Mouse (Mus musculus) forebrain, embryonic 16.5 days (tissue): ENCODE data around the gene Tprn. TPM values are rescaled to one million over a fixed set of nuclear protein-coding genes. Genes with fewer than 3 reads are reported as not detected.
A peak's percentile ranks its signal among the peaks of the same experiment; 100 is the strongest.

Experiments
- ATAC-seq: fragments of 200-750 bp; cut with Nextera tagmentation; 2 replicates; pipeline ENCODE4 v1.8.0; 2017; ENCODE audit warnings: mild to moderate bottlenecking, moderate library complexity
- H3K27ac ChIP-seq: fragments of 300-500 bp; sonication (generic); 2 replicates; pipeline ENCODE4 v1.5.1; 2014; ENCODE audit warnings: low read length, control low read depth
- H3K27me3 ChIP-seq: fragments of 300-500 bp; sonication (generic); replicated peaks from 2 replicates; pipeline ENCODE4 v1.6.1; 2014; ENCODE audit warnings: low read length; ENCODE audit not compliant: control insufficient read depth, insufficient read depth
- H3K36me3 ChIP-seq: fragments of 300-500 bp; sonication (generic); 2 replicates; pipeline ENCODE4 v1.6.1; 2014; ENCODE audit not compliant: control insufficient read depth, insufficient read depth
- H3K4me1 ChIP-seq: fragments of 300-500 bp; sonication (generic); replicated peaks from 2 replicates; pipeline ENCODE4 v1.6.1; 2014; ENCODE audit warnings: low read length; ENCODE audit not compliant: control insufficient read depth, insufficient read depth
- H3K4me2 ChIP-seq: fragments of 300-500 bp; sonication (generic); 2 replicates; pipeline ENCODE4 v1.6.1; 2014; ENCODE audit warnings: mild to moderate bottlenecking, low read length, control low read depth
- H3K4me3 ChIP-seq: fragments of 300-500 bp; sonication (generic); replicated peaks from 2 replicates; pipeline ENCODE4 v1.5.1; 2014; ENCODE audit warnings: mild to moderate bottlenecking, low read length, control low read depth
- H3K9ac ChIP-seq: fragments of 300-500 bp; sonication (generic); replicated peaks from 2 replicates; pipeline ENCODE4 v1.6.1; 2014; ENCODE audit warnings: low read depth, low read length, control low read depth
- H3K9me3 ChIP-seq: fragments of 300-500 bp; sonication (generic); 2 replicates; pipeline ENCODE4 v1.6.1; 2016; ENCODE audit warnings: low read length; ENCODE audit not compliant: control insufficient read depth
- WGBS: fragments of 180-500 bp; shearing (Covaris S2); extraction: QIAGEN DNeasy Blood & Tissue Kit; methylation state at CpG from one replicate; pipeline ENCODE4 v1.1.7; 2014; 5-methylcytosine and 5-hydroxymethylcytosine counted together
- polyA plus RNA-seq: library from polyadenylated mRNA; unstranded; fragments of >200 nt; fragmentation: Nextera tagmentation; extraction: Ambion mirVana; gene quantifications from 2 replicates; pipeline ENCODE4 v1.2.1, GENCODE M21; 2015

Tprn gene
- polyA plus RNA-seq, 1 experiment from 2014 or later = 14.8 TPM

- Histone ChIP-seq H3K27ac (no peak overlapping the region), H3K9me3 (no peaks in the 10 kb centered on the region), H3K4me1 (peaks cover 60% of the 10 kb centered on the region), H3K4me3 (no peak overlapping the region), H3K4me2 (no peak overlapping the region), H3K36me3 (no peaks in the 10 kb centered on the region), H3K27me3 (no peaks in the 10 kb centered on the region; the same call in 1 of the 2 replicates), H3K9ac (no peak overlapping the region)
- no peak for ATAC-seq
- 73% methylated on average over 4 of the region's 4 CpGs for WGBS
Observed at GRCm38 (mm10) chr2:25267746-25268309, 5.4 kb downstream of the Tprn start.

GRCm38 (mm10) chr2:25271827-25272511, 9.6 kb downstream of the Tprn start, which contains the start of the genes Ssna1 and Anapc2:
TSS of gene Ssna1 (minus strand) at chr2:25272438.
TSS of gene Anapc2 (plus strand) at chr2:25272478.
- Histone ChIP-seq H3K4me3 (peak within 1 kb of the TSS; percentile 90), H3K9ac (peak within 1 kb of the TSS; percentile 83), H3K36me3 (peaks cover 17% of the 10 kb centered on the region), H3K9me3 (no peaks in the 10 kb centered on the region), H3K4me1 (peaks cover 36% of the 10 kb centered on the region), H3K27ac (peak within 1 kb of the TSS; percentile 43), H3K4me2 (peak within 1 kb of the TSS; percentile 97), H3K27me3 (no peaks in the 10 kb centered on the region)
- peak; percentile 95 for ATAC-seq
- 3% methylated on average over 54 of the region's 55 CpGs for WGBS

GRCm38 (mm10) chr2:25272515-25272914, 10.1 kb downstream of the Tprn start:
- Histone ChIP-seq H3K9ac (peak overlapping the region; percentile 83), H3K9me3 (no peaks in the 10 kb centered on the region), H3K4me1 (peaks cover 31% of the 10 kb centered on the region), H3K4me2 (peak overlapping the region; percentile 94), H3K27ac (peak overlapping the region; percentile 42), H3K36me3 (peaks cover 21% of the 10 kb centered on the region), H3K4me3 (peak overlapping the region; percentile 90), H3K27me3 (no peaks in the 10 kb centered on the region)
- peak; percentile 66 for ATAC-seq
- under 1% methylated on average over 27 of the region's 29 CpGs for WGBS

GRCm38 (mm10) chr2:25273010-25273409, 10.6 kb downstream of the Tprn start:
- H3K4me3 ChIP-seq = peak overlapping the region; percentile 90
- no peak for ATAC-seq
- H3K4me2 ChIP-seq = peak overlapping the region; percentile 94
- H3K4me1 ChIP-seq = peaks cover 30% of the 10 kb centered on the region
- no peaks in the 10 kb centered on the region for H3K9me3 ChIP-seq
- H3K36me3 ChIP-seq = peaks cover 26% of the 10 kb centered on the region
- 37% methylated on average over 16 of the region's 16 CpGs for WGBS
- H3K27me3 ChIP-seq = no peaks in the 10 kb centered on the region
- peak overlapping the region; percentile 83 for H3K9ac ChIP-seq
- no peak overlapping the region for H3K27ac ChIP-seq

- H3K27ac ChIP-seq = no peak overlapping the region
- H3K9me3 ChIP-seq = no peaks in the 10 kb centered on the region
- peaks cover 50% of the 10 kb centered on the region for H3K36me3 ChIP-seq
- no peaks in the 10 kb centered on the region for H3K27me3 ChIP-seq
- H3K4me2 ChIP-seq = no peak overlapping the region
- no peak overlapping the region for H3K4me3 ChIP-seq
- H3K9ac ChIP-seq = no peak overlapping the region
- 0 out of 2 replicates have a peak, but pooled peaks cover 3% of the 10 kb centered on the region for H3K4me1 ChIP-seq
- 59% methylated on average over 13 of the region's 13 CpGs for WGBS
- ATAC-seq = 0 out of 2 replicates have a peak, but pooled peaks have one; percentile 26
Observed at GRCm38 (mm10) chr2:25278928-25279882, 16.8 kb downstream of the Tprn start.

GRCm38 (mm10) chr2:25285551-25285950, 23.1 kb downstream of the Tprn start:
- Histone ChIP-seq H3K27ac (no peak overlapping the region), H3K9ac (no peak overlapping the region), H3K27me3 (peaks cover 23% of the 10 kb centered on the region), H3K36me3 (peaks cover 23% of the 10 kb centered on the region), H3K4me3 (no peak overlapping the region), H3K4me2 (no peak overlapping the region), H3K9me3 (no peaks in the 10 kb centered on the region), H3K4me1 (peaks cover 10% of the 10 kb centered on the region)
- WGBS = 94% methylated on average over 2 of the region's 2 CpGs
- no peak for ATAC-seq

- no peak overlapping the region for H3K9ac ChIP-seq
- peaks cover 18% of the 10 kb centered on the region for H3K4me1 ChIP-seq
- ATAC-seq = no peak
- H3K4me3 ChIP-seq = no peak overlapping the region
- 100% methylated on average over 1 of the region's 1 CpGs for WGBS
- no peak overlapping the region for H3K27ac ChIP-seq
- H3K4me2 ChIP-seq = no peak overlapping the region
- H3K9me3 ChIP-seq = no peaks in the 10 kb centered on the region
- peaks cover 30% of the 10 kb centered on the region for H3K27me3 ChIP-seq
- H3K36me3 ChIP-seq = peaks cover 18% of the 10 kb centered on the region
Observed at GRCm38 (mm10) chr2:25286314-25286713, 23.9 kb downstream of the Tprn start.

GRCm38 (mm10) chr2:25286837-25287636, 24.6 kb downstream of the Tprn start:
- H3K27me3 ChIP-seq = peaks cover 37% of the 10 kb centered on the region
- H3K9me3 ChIP-seq = no peaks in the 10 kb centered on the region
- no peak overlapping the region for H3K9ac ChIP-seq
- H3K4me1 ChIP-seq = peaks cover 21% of the 10 kb centered on the region
- WGBS = 63% methylated on average over 7 of the region's 7 CpGs
- peaks cover 17% of the 10 kb centered on the region for H3K36me3 ChIP-seq
- H3K4me3 ChIP-seq = no peak overlapping the region
- no peak for ATAC-seq
- no peak overlapping the region for H3K4me2 ChIP-seq
- no peak overlapping the region for H3K27ac ChIP-seq
